Mouse (Mus musculus): ENCODE measurements around the gene Lrrc74a. TPM values are rescaled to one million over a fixed set of nuclear protein-coding genes. Genes with fewer than 3 reads are reported as not detected.

Lrrc74a gene
- polyA plus RNA-seq, 1 experiment from 2014 or later = not detected

DNA sequence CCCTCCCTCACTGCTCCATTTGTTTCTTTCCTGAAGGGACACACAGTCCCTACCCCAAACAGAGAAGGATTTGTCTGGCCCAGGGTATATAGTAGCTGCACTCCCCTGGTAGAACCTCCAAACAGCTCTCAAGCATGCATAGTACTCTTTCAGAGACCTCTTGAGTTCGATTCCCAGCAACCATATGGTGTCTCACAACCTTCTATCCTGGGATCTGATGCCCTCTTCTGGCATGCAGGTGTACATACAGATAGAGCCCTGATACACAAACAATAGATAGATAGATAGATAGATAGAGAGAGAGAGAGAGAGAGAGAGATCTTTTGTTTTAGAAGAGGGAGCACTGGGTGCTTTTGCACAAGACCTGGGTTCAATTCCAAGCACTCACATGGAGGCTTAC lies 75.9 kb downstream of the Lrrc74a start:
- no peaks in the 10 kb centered on the region for H3K27me3 ChIP-seq (ENCODE audit: control insufficient read depth, insufficient read depth, low read length)
- no peak overlapping the region for H3K9ac ChIP-seq (ENCODE audit: low read length)
- 83% methylated on average over 1 of the region's 1 CpGs for WGBS
- no peaks in the 10 kb centered on the region for H3K36me3 ChIP-seq (ENCODE audit: control insufficient read depth, insufficient read depth, low read length)
- no peak overlapping the region for H3K4me2 ChIP-seq (ENCODE audit: low read depth)
- DNase-seq (ENCODE audit: low spot score) (no peak), ATAC-seq (ENCODE audit: insufficient read depth, low FRiP score, low TSS enrichment) (no peak)
- H3K9me3 ChIP-seq (ENCODE audit: control insufficient read depth, low read length) = no peaks in the 10 kb centered on the region
- peaks cover 22% of the 10 kb centered on the region for H3K4me1 ChIP-seq (ENCODE audit: control insufficient read depth, insufficient read depth, low read length)
- H3K4me3 ChIP-seq (ENCODE audit: low read depth, low read length) = no peak overlapping the region
- no peak overlapping the region for H3K27ac ChIP-seq (ENCODE audit: low read depth, low read length)

- DNase-seq (ENCODE audit: low spot score) (no peak), ATAC-seq (ENCODE audit: insufficient read depth, low FRiP score, low TSS enrichment) (no peak)
- H3K27ac ChIP-seq (ENCODE audit: low read depth, low read length) = no peak overlapping the region
- no peak overlapping the region for H3K4me3 ChIP-seq (ENCODE audit: low read depth, low read length)
- peaks cover 27% of the 10 kb centered on the region for H3K4me1 ChIP-seq (ENCODE audit: control insufficient read depth, insufficient read depth, low read length)
- 63% methylated on average over 11 of the region's 11 CpGs for WGBS
- H3K36me3 ChIP-seq (ENCODE audit: control insufficient read depth, insufficient read depth, low read length) = no peaks in the 10 kb centered on the region
- H3K27me3 ChIP-seq (ENCODE audit: control insufficient read depth, insufficient read depth, low read length) = no peaks in the 10 kb centered on the region
- H3K9me3 ChIP-seq (ENCODE audit: control insufficient read depth, low read length) = no peaks in the 10 kb centered on the region
- no peak overlapping the region for H3K9ac ChIP-seq (ENCODE audit: low read length)
- H3K4me2 ChIP-seq (ENCODE audit: low read depth) = no peak overlapping the region
Observed at GRCm38 (mm10) chr12:86810725-86811444, 76.7 kb downstream of the Lrrc74a start.

DNA sequence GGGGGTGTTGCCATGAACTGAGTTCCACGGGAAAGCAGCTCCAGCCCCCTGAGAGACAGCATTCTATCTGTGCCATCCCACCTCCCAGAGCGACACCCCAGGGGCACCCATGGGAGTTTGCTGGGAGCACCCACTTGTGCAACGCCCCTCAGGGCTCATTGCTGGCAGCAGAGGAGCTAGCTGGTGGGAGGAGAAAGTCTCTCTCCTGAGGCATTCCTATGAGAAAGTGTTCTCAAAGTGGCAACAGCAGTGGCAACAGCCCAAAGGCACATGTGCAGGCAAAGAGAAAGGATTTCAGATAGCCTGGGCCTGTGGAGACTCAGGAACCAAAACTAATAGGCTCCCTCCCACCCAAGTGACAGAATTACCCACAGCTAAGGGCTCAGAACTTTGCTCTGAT lies 78.6 kb downstream of the Lrrc74a start:
- H3K9ac ChIP-seq (ENCODE audit: low read length) = no peak overlapping the region
- peaks cover 28% of the 10 kb centered on the region for H3K4me1 ChIP-seq (ENCODE audit: control insufficient read depth, insufficient read depth, low read length)
- H3K9me3 ChIP-seq (ENCODE audit: control insufficient read depth, low read length) = no peaks in the 10 kb centered on the region
- no peak overlapping the region for H3K4me3 ChIP-seq (ENCODE audit: low read depth, low read length)
- no peak overlapping the region for H3K27ac ChIP-seq (ENCODE audit: low read depth, low read length)
- no peaks in the 10 kb centered on the region for H3K36me3 ChIP-seq (ENCODE audit: control insufficient read depth, insufficient read depth, low read length)
- 76% methylated on average over 3 of the region's 3 CpGs for WGBS
- DNase-seq (ENCODE audit: low spot score) (no peak), ATAC-seq (ENCODE audit: insufficient read depth, low FRiP score, low TSS enrichment) (no peak)
- H3K27me3 ChIP-seq (ENCODE audit: control insufficient read depth, insufficient read depth, low read length) = no peaks in the 10 kb centered on the region
- no peak overlapping the region for H3K4me2 ChIP-seq (ENCODE audit: low read depth)

Other genes starting within 250 kb of the Lrrc74a start
- 26.6 and 27.8 TPM in 2 replicates for gene Vash1, start 55.7 kb upstream of the Lrrc74a start, polyA plus RNA-seq (2014; fragmentation: Nextera tagmentation; extraction: Ambion mirVana)
- gene Angel1, start 7.9 kb upstream of the Lrrc74a start, polyA plus RNA-seq (2014; fragmentation: Nextera tagmentation; extraction: Ambion mirVana) = 14.8 and 15.3 TPM in 2 replicates
- 19.4 and 20.6 TPM in 2 replicates for gene Irf2bpl, start 150.4 kb downstream of the Lrrc74a start, polyA plus RNA-seq (2014; fragmentation: Nextera tagmentation; extraction: Ambion mirVana)
- 40.1 and 42.8 TPM in 2 replicates for gene Cipc, start 212.7 kb downstream of the Lrrc74a start, polyA plus RNA-seq (2014; fragmentation: Nextera tagmentation; extraction: Ambion mirVana)